Mouse (Mus musculus): ENCODE measurements around the gene Tiam1. TPM values are rescaled to one million over a fixed set of nuclear protein-coding genes. Genes with fewer than 3 reads are reported as not detected.

Gene Tiam1
- polyA plus RNA-seq, 2 experiments = 1.6 to 4.2 TPM

DNA sequence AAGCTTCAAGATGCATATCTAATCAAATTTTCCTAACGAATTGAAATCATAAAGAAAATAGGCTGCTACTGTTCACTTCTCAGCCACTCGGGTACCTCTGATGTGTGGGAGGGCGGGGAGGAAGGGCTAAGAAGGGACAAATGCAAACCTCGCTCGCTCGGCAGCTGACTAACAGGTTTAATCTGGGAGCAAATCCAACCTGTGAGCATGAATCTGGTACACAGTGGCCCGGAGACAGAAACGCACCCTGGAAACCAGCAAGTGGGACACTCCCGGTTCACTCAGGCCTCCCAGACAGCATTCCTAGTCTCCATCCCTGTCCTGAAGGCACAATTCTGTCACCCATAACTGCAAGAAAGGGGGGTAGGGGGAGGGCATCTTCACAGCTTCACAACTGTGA is 244.4 kb downstream of the Tiam1 start:
- 62% methylated on average over 9 of the region's 9 CpGs for WGBS (ENCODE audit: insufficient replicate concordance)
- no peak for ATAC-seq (ENCODE audit: insufficient read depth)
- no peaks in the 10 kb centered on the region; a peak in 1 of 4 replicates for H3K4me1 ChIP-seq (replicated peaks; ENCODE audit: control insufficient read depth in 2 of 2, insufficient read depth in 2 of 2, low read length in 1 of 2)
- no peaks in the 10 kb centered on the region for H3K36me3 ChIP-seq (replicated peaks; ENCODE audit: control insufficient read depth, insufficient read depth, low read depth)
- H3K9ac ChIP-seq (replicated peaks) = no peak overlapping the region
- H3K4me3 ChIP-seq (ENCODE audit: insufficient read depth in 1 of 2, low read depth in 2 of 2, low read length in 2 of 2) = no peak overlapping the region
- H3K4me2 ChIP-seq (ENCODE audit: low read depth) = no peak overlapping the region
- H3K27me3 ChIP-seq (ENCODE audit: control insufficient read depth, insufficient read depth, low read length) = no peaks in the 10 kb centered on the region
- no peaks in the 10 kb centered on the region for H3K9me3 ChIP-seq (ENCODE audit: control insufficient read depth, low read length)
- no peak for TF ChIP-seq EP300 (IDR thresholded peaks at IDR 0.05; ENCODE audit: low read depth)
- TF ChIP-seq CTCF (IDR thresholded peaks at IDR 0.05; ENCODE audit: low read depth) = no peak
- no peak for DNase-seq (ENCODE audit: low read depth in 3 of 3, low spot score in 3 of 3)
- H3K27ac ChIP-seq = no peak overlapping the region

DNA sequence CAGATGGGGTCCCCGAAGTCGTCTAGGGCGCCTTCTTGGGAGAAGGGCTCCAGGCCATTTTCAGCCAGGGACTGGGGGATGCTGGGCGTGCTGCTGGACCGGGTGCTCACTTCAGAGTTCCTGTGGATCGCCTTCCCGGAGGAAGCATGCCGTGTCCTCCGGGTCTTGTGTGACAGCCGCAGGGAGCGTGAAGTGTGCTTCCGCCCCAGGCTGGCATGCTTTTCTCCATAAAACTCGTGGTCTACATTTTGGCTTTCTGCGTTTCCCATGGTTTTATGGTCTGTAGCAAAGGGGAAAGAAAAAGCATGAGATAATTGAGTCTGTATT is 245.3 kb downstream of the Tiam1 start:
- no peak overlapping the region for H3K27ac ChIP-seq
- 83% methylated on average over 14 of the region's 14 CpGs for WGBS (ENCODE audit: insufficient replicate concordance)
- H3K9ac ChIP-seq (replicated peaks) = no peak overlapping the region
- ATAC-seq (ENCODE audit: insufficient read depth) (no peak), DNase-seq (ENCODE audit: low read depth in 3 of 3, low spot score in 3 of 3) (no peak)
- H3K27me3 ChIP-seq (ENCODE audit: control insufficient read depth, insufficient read depth, low read length) = no peaks in the 10 kb centered on the region
- H3K36me3 ChIP-seq (replicated peaks; ENCODE audit: control insufficient read depth, insufficient read depth, low read depth) = no peaks in the 10 kb centered on the region
- no peaks in the 10 kb centered on the region for H3K9me3 ChIP-seq (ENCODE audit: control insufficient read depth, low read length)
- no peak overlapping the region for H3K4me3 ChIP-seq (ENCODE audit: insufficient read depth in 1 of 2, low read depth in 2 of 2, low read length in 2 of 2)
- no peak for TF ChIP-seq CTCF (IDR thresholded peaks at IDR 0.05; ENCODE audit: low read depth)
- TF ChIP-seq EP300 (IDR thresholded peaks at IDR 0.05; ENCODE audit: low read depth) = no peak
- no peak overlapping the region for H3K4me2 ChIP-seq (ENCODE audit: low read depth)
- H3K4me1 ChIP-seq (replicated peaks; ENCODE audit: control insufficient read depth in 2 of 2, insufficient read depth in 2 of 2, low read length in 1 of 2) = no peaks in the 10 kb centered on the region; a peak in 1 of 4 replicates

DNA sequence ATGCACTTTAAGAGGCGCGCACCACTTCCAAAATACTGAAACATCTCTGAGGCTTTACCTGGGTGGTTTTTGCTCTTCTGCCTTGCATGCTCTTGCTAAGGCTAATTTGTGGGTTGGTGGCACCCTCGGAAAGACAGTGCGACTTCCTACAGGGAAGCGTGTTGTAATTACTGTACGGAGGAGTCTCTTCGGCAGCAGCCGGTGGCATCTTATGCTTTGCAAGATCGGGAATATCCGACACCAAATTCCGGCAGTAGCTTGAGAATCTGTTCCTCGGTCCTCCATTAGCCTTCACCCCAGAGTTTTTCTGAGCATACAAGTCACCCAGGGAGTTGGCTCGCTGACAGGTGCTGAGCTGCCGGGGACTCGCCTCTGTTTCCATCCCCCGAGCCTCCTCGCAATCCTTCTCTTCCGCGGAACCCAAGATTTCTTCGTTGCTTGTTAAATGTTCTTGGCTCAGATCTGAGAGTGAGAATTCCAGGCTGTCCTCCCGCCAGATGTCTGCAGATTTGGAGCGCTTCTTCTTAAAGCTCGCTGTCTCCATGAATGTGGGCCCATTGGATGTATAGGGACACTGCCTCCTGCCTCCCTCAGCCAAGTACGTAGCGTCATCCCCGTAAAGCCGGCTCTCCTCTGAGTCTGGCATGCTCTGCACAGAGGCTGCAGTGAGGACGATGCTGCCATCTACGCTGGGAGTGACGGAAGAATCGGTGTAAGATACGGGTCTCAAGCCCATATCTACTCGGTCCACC is 245.8 kb downstream of the Tiam1 start:
- Histone ChIP-seq H3K36me3 (replicated peaks; ENCODE audit: control insufficient read depth, insufficient read depth, low read depth) (no peaks in the 10 kb centered on the region), H3K9me3 (ENCODE audit: control insufficient read depth, low read length) (no peaks in the 10 kb centered on the region), H3K27me3 (ENCODE audit: control insufficient read depth, insufficient read depth, low read length) (no peaks in the 10 kb centered on the region), H3K9ac (replicated peaks) (no peak overlapping the region), H3K27ac (no peak overlapping the region), H3K4me3 (ENCODE audit: insufficient read depth in 1 of 2, low read depth in 2 of 2, low read length in 2 of 2) (no peak overlapping the region), H3K4me2 (ENCODE audit: low read depth) (no peak overlapping the region), H3K4me1 (replicated peaks; ENCODE audit: control insufficient read depth in 2 of 2, insufficient read depth in 2 of 2, low read length in 1 of 2) (no peaks in the 10 kb centered on the region)
- TF ChIP-seq CTCF (IDR thresholded peaks at IDR 0.05; ENCODE audit: low read depth) (no peak), EP300 (IDR thresholded peaks at IDR 0.05; ENCODE audit: low read depth) (no peak)
- no peak for DNase-seq (ENCODE audit: low read depth in 3 of 3, low spot score in 3 of 3)
- ATAC-seq (ENCODE audit: insufficient read depth) = no peak
- 81% methylated on average over 33 of the region's 33 CpGs for WGBS (ENCODE audit: insufficient replicate concordance)

DNA sequence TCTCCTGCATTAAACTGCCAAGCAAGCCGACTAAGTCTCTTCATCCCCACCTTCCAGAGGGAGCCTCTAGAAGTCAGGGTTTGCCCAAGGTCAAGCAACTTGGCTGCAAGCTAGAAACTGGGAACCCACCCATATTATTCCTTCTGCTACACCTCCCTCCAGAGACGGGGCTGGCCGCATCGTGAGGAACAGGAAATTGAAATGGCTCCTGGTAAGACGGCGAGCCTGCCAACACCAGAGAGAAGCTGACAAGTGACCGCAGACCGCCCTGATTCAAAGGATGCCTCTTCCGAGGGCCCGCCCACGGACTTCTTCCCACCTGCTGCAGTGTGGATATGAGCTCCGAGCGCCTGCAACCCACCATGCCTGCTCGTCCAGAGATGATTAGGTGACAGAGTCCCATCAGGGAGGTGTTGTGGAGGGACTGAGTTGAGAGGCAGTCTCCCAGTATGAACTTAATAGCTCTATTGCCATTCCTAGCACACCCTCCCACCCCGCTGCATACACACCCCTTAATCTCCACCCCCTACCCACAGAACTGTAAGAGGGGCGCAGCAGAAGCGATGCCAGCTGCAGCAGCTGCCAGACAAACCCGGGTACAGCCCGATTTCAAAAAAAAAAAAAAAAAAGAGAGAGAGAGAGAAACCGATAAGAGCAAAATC is 246.6 kb downstream of the Tiam1 start:
- no peaks in the 10 kb centered on the region for H3K36me3 ChIP-seq (replicated peaks; ENCODE audit: control insufficient read depth, insufficient read depth, low read depth)
- no peaks in the 10 kb centered on the region for H3K4me1 ChIP-seq (replicated peaks; ENCODE audit: control insufficient read depth in 2 of 2, insufficient read depth in 2 of 2, low read length in 1 of 2)
- H3K9me3 ChIP-seq (ENCODE audit: control insufficient read depth, low read length) = no peaks in the 10 kb centered on the region
- no peak overlapping the region for H3K4me2 ChIP-seq (ENCODE audit: low read depth)
- no peak overlapping the region for H3K9ac ChIP-seq (replicated peaks)
- TF ChIP-seq EP300 (IDR thresholded peaks at IDR 0.05; ENCODE audit: low read depth) (no peak), CTCF (IDR thresholded peaks at IDR 0.05; ENCODE audit: low read depth) (no peak)
- no peaks in the 10 kb centered on the region for H3K27me3 ChIP-seq (ENCODE audit: control insufficient read depth, insufficient read depth, low read length)
- 64% methylated on average over 20 of the region's 20 CpGs for WGBS (ENCODE audit: insufficient replicate concordance)
- ATAC-seq (ENCODE audit: insufficient read depth) (no peak), DNase-seq (ENCODE audit: low read depth in 3 of 3, low spot score in 3 of 3) (no peak)
- no peak overlapping the region for H3K4me3 ChIP-seq (ENCODE audit: insufficient read depth in 1 of 2, low read depth in 2 of 2, low read length in 2 of 2)
- H3K27ac ChIP-seq = no peak overlapping the region

DNA sequence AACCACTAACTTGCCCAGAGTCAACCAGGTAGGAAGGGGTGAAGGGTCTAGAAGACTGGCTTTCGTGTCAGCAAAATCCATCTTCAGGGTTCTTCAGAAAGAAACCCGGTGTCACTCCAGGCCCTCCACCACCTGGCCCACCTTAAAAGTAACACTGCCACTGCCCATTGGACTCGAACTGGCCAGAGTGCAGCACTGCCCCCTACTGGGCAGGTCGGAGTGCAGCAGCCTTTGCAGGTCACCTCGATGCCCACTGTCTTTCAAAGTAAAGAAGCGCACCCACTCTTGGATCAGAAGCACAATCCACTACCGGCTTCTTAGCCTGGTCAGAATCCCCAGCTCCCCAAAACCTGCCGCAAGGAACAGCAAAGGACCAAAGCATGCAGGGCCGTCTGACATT is 247.2 kb downstream of the Tiam1 start:
- no peaks in the 10 kb centered on the region for H3K4me1 ChIP-seq (replicated peaks; ENCODE audit: control insufficient read depth in 2 of 2, insufficient read depth in 2 of 2, low read length in 1 of 2)
- no peak overlapping the region for H3K9ac ChIP-seq (replicated peaks)
- H3K27ac ChIP-seq = no peak overlapping the region
- ATAC-seq (ENCODE audit: insufficient read depth) = no peak
- H3K4me3 ChIP-seq (ENCODE audit: insufficient read depth in 1 of 2, low read depth in 2 of 2, low read length in 2 of 2) = no peak overlapping the region
- no peaks in the 10 kb centered on the region for H3K9me3 ChIP-seq (ENCODE audit: control insufficient read depth, low read length)
- no peak for DNase-seq (ENCODE audit: low read depth in 3 of 3, low spot score in 3 of 3)
- no peak for TF ChIP-seq EP300 (IDR thresholded peaks at IDR 0.05; ENCODE audit: low read depth)
- TF ChIP-seq CTCF (IDR thresholded peaks at IDR 0.05; ENCODE audit: low read depth) = peak; percentile 85
- no peak overlapping the region for H3K4me2 ChIP-seq (ENCODE audit: low read depth)
- no peaks in the 10 kb centered on the region for H3K27me3 ChIP-seq (ENCODE audit: control insufficient read depth, insufficient read depth, low read length)
- H3K36me3 ChIP-seq (replicated peaks; ENCODE audit: control insufficient read depth, insufficient read depth, low read depth) = no peaks in the 10 kb centered on the region
- 59% methylated on average over 9 of the region's 9 CpGs for WGBS (ENCODE audit: insufficient replicate concordance)

Measured in liver, embryonic 14.5 days (tissue).